Mouse (Mus musculus) hindbrain, postnatal 0 days (tissue): ENCODE measurements around the gene Lypla2. TPM values are rescaled to one million over a fixed set of nuclear protein-coding genes. Genes with fewer than 3 reads are reported as not detected.

Experiments
- ATAC-seq: fragments of 200-750 bp; cut with Nextera tagmentation; 2 replicates; pipeline ENCODE4 v1.8.0; 2017; ENCODE audit warnings: mild to moderate bottlenecking, moderate TSS enrichment, moderate library complexity
- DNase-seq: peaks from one replicate; pipeline ENCODE4 v3.0.0-alpha.2; 2015; ENCODE audit warnings: low spot score
- H3K27ac ChIP-seq: fragments of 300-500 bp; sonication (generic); 2 replicates; pipeline ENCODE4 v1.5.1; 2014; ENCODE audit warnings: mild to moderate bottlenecking
- H3K27me3 ChIP-seq: fragments of 300-500 bp; sonication (generic); 2 replicates; pipeline ENCODE4 v1.6.1; 2014; ENCODE audit warnings: low read length, mixed read lengths; ENCODE audit not compliant: insufficient read depth
- H3K36me3 ChIP-seq: fragments of 300-500 bp; sonication (generic); 2 replicates; pipeline ENCODE4 v1.6.1; 2014; ENCODE audit warnings: low read length, mixed read lengths; ENCODE audit not compliant: insufficient read depth
- H3K4me1 ChIP-seq: fragments of 300-500 bp; sonication (generic); 2 replicates; pipeline ENCODE4 v1.6.1; 2014; ENCODE audit warnings: antibody characterized with exemption, low read length, mixed read lengths; ENCODE audit not compliant: insufficient read depth
- H3K4me2 ChIP-seq: fragments of 300-500 bp; sonication (generic); 2 replicates; pipeline ENCODE4 v1.6.1; 2014; ENCODE audit warnings: low read depth, mild to moderate bottlenecking, low read length, moderate library complexity, mixed read lengths
- H3K4me3 ChIP-seq: fragments of 300-500 bp; sonication (generic); 2 replicates; pipeline ENCODE4 v1.5.1; 2014; ENCODE audit warnings: low read length
- H3K9ac ChIP-seq: fragments of 300-500 bp; sonication (generic); replicated peaks from 2 replicates; pipeline ENCODE4 v1.6.1; 2014; ENCODE audit warnings: mild to moderate bottlenecking, low read length, moderate library complexity, mixed read lengths
- H3K9me3 ChIP-seq: fragments of 300-500 bp; sonication (generic); 2 replicates; pipeline ENCODE4 v1.6.1; 2016; ENCODE audit warnings: low read length, mixed read lengths
- CTCF ChIP-seq: IDR thresholded peaks from 2 replicates; pipeline ENCODE4 v1.5.1; 2016; ENCODE audit warnings: antibody characterized with exemption, control low read depth, low read depth
- WGBS: fragments of 180-500 bp; shearing (Covaris S2); extraction: QIAGEN DNeasy Blood & Tissue Kit; methylation state at CpG from one replicate; pipeline ENCODE4 v1.1.7; 2014; 5-methylcytosine and 5-hydroxymethylcytosine counted together
- polyA plus RNA-seq: library from polyadenylated mRNA; unstranded; fragments of >200 nt; fragmentation: Nextera tagmentation; extraction: Ambion mirVana; gene quantifications from 2 replicates; pipeline ENCODE4 v1.2.1, GENCODE M21; 2015
- total RNA-seq: library from RNA; depleted of rRNA; stranded (reverse); fragments of >200 nt; gene quantifications from 2 replicates; pipeline ENCODE4 v1.2.3, GENCODE M21; 2014

Gene Lypla2
- total and polyA plus RNA-seq, 2 experiments from 2014 or later, result 172 to 186 TPM

GRCm38 (mm10) chr4:135931832-135932231 is 40.6 kb downstream of the Lypla2 start:
- TF ChIP-seq CTCF, result peak; percentile 77
- DNase-seq, result peak; percentile 66

GRCm38 (mm10) chr4:135930239-135930638 is 42.2 kb downstream of the Lypla2 start:
- Histone ChIP-seq H3K9ac (no peak overlapping the region), H3K4me2 (no peak overlapping the region), H3K27me3 (no peaks in the 10 kb centered on the region), H3K4me3 (no peak overlapping the region), H3K9me3 (no peaks in the 10 kb centered on the region), H3K4me1 (no peaks in the 10 kb centered on the region), H3K36me3 (peaks cover 22% of the 10 kb centered on the region), H3K27ac (no peak overlapping the region)
- DNase-seq (no peak), ATAC-seq (no peak)
- TF ChIP-seq CTCF, result no peak
- WGBS, result 94% methylated on average over 8 of the region's 8 CpGs

More at GRCm38 (mm10) chr4:135931832-135932231, 40.6 kb downstream of the Lypla2 start:
- Histone ChIP-seq H3K9ac (no peak overlapping the region), H3K36me3 (peaks cover 15% of the 10 kb centered on the region), H3K9me3 (no peaks in the 10 kb centered on the region), H3K27me3 (no peaks in the 10 kb centered on the region), H3K4me2 (no peak overlapping the region), H3K27ac (no peak overlapping the region), H3K4me3 (no peak overlapping the region), H3K4me1 (no peaks in the 10 kb centered on the region)
- WGBS, result 66% methylated on average over 5 of the region's 5 CpGs
- no peak; the same call in 1 of the 2 replicates for ATAC-seq

GRCm38 (mm10) chr4:135929828-135930227 is 42.6 kb downstream of the Lypla2 start:
- H3K36me3 ChIP-seq, result peaks cover 22% of the 10 kb centered on the region
- no peak for TF ChIP-seq CTCF
- no peak for ATAC-seq
- 91% methylated on average over 9 of the region's 9 CpGs for WGBS
- H3K27ac ChIP-seq, result no peak overlapping the region
- H3K4me2 ChIP-seq, result no peak overlapping the region
- H3K27me3 ChIP-seq, result no peaks in the 10 kb centered on the region
- no peak overlapping the region for H3K9ac ChIP-seq
- H3K4me3 ChIP-seq, result no peak overlapping the region
- no peak for DNase-seq
- no peaks in the 10 kb centered on the region for H3K4me1 ChIP-seq
- no peaks in the 10 kb centered on the region for H3K9me3 ChIP-seq

DNA sequence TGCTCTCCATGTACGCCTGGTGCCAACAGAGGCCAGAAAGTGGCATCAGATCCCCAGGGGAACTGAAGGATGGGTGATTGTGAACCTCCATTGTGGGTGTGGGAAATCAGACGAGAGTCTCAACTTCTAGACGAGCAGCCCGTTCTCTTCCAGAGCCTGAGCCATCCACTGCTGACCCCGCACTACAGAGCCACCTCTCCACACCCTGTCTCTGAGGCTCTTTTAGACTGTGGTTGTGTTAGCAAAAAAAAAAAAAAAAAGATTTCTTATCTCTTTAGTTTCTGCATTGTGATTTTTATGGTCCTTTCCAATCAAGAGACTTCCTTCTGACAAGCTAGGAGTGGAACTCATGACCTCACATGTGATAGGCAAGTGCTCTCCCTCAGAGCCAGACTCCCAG is 43.0 kb downstream of the Lypla2 start:
- H3K9me3 ChIP-seq, result no peaks in the 10 kb centered on the region
- H3K4me3 ChIP-seq, result no peak overlapping the region
- ATAC-seq (no peak), DNase-seq (no peak)
- H3K9ac ChIP-seq, result no peak overlapping the region
- no peak overlapping the region for H3K4me2 ChIP-seq
- no peak for TF ChIP-seq CTCF
- H3K27me3 ChIP-seq, result no peaks in the 10 kb centered on the region
- 81% methylated on average over 5 of the region's 5 CpGs for WGBS
- H3K27ac ChIP-seq, result no peak overlapping the region
- peaks cover 22% of the 10 kb centered on the region for H3K36me3 ChIP-seq
- no peaks in the 10 kb centered on the region for H3K4me1 ChIP-seq

DNA sequence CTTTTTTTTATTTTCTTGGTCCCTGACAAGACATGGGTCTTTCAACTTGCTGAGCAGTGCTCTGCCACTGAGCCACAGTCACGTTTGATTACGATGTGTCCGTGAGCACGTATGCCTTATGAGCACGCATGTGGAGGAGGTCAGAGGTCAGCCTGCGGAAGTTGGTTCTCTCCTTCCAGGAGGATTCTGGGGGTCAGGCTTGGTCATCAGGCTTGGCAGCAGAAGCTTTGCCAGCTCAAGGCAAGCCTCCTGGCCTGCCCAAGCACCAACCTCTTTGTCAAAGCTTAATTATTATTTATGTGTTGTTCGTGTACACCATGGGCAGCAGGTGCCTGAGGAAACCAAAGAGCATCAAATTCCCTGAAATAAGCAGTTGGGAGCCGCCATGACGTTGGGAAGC is 44.0 kb downstream of the Lypla2 start:
- H3K4me2 ChIP-seq, result no peak overlapping the region
- no peak for TF ChIP-seq CTCF
- ATAC-seq (no peak), DNase-seq (no peak)
- H3K9ac ChIP-seq, result no peak overlapping the region
- peaks cover 14% of the 10 kb centered on the region for H3K36me3 ChIP-seq
- H3K4me3 ChIP-seq, result no peak overlapping the region
- H3K27ac ChIP-seq, result no peak overlapping the region
- H3K9me3 ChIP-seq, result no peaks in the 10 kb centered on the region
- WGBS, result 79% methylated on average over 9 of the region's 9 CpGs
- H3K4me1 ChIP-seq, result no peaks in the 10 kb centered on the region
- no peaks in the 10 kb centered on the region for H3K27me3 ChIP-seq

DNA sequence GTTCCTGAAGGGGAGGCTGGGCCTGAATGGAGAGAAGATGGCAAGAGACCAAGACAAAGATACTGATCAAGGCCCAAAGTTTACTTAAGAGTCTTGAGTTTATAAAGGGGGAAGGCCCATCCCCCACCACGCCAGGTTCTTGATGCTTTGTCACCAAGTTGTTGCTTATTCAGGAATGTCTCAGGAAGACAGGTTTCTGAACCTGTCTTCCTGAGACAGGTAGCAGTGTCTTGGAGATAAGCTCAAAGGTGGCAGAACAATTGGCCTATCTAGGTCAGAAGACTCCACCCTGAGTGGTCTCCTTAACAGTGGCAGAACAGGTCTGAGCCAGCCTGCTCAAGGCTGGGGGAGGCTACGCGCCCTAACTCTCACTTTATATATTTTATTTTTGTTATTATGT is 45.6 kb downstream of the Lypla2 start:
- H3K36me3 ChIP-seq, result peaks cover 13% of the 10 kb centered on the region; the same call in 1 of the 2 replicates
- DNase-seq, result no peak

DNA sequence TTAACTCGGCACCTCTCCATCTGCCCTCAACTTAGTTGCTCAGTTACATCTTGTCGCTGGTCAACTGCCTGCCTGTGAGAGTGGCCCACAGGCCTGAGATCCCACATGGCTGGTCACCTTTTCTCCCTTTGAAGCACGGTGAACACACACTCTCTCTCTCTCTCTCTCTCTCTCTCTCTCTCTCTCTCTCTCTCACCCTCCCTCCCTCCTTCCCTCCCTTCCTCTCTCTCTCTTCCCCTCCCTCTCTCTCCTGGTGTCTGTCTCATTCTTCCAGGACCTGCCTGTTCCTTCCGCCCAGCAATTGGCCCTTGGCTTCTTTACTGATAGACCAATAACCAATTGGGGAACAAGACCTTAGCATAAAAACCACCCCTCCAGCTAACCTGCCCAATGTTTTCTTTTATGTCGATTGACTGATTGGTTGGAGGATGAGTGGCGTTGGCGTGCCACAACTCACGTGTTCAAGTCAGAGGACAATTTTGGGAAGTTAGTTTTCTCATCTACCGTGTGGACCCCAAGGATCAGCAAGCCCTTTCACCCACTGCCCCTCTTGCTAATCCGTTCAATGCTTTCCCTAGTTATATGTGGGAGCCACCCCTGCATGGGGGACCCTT is 46.1 kb downstream of the Lypla2 start:
- DNase-seq (no peak), ATAC-seq (no peak)
- TF ChIP-seq CTCF, result no peak
- Histone ChIP-seq H3K36me3 (peaks cover 13% of the 10 kb centered on the region; the same call in 1 of the 2 replicates), H3K27me3 (no peaks in the 10 kb centered on the region), H3K9ac (no peak overlapping the region), H3K4me1 (peaks cover 5% of the 10 kb centered on the region; the same call in 1 of the 2 replicates), H3K27ac (no peak overlapping the region), H3K4me3 (no peak overlapping the region), H3K4me2 (no peak overlapping the region), H3K9me3 (no peaks in the 10 kb centered on the region)
- 91% methylated on average over 10 of the region's 10 CpGs for WGBS

More for the DNA sequence above, 45.6 kb downstream of the Lypla2 start:
- Histone ChIP-seq H3K27ac (no peak overlapping the region), H3K9ac (no peak overlapping the region), H3K4me3 (no peak overlapping the region), H3K27me3 (no peaks in the 10 kb centered on the region), H3K4me1 (peaks cover 1% of the 10 kb centered on the region; the same call in 1 of the 2 replicates), H3K9me3 (no peaks in the 10 kb centered on the region), H3K4me2 (no peak overlapping the region)
- TF ChIP-seq CTCF, result no peak
- 93% methylated on average over 3 of the region's 3 CpGs for WGBS
- ATAC-seq, result no peak
